Mouse (Mus musculus): ENCODE data around the gene Fbxw9.

- TF ChIP-seq CTCF (IDR thresholded peaks at IDR 0.05; ENCODE audit: borderline replicate concordance, insufficient read depth, low read depth, low read length) (0 out of 2 replicates have a peak, but pooled peaks have one; percentile 25), POLR2A (IDR thresholded peaks at IDR 0.05; ENCODE audit: borderline replicate concordance, insufficient read depth, low read length) (peak; percentile 80)
Observed at GRCm38 (mm10) chr8:85083108-85083813, 23.4 kb downstream of the Fbxw9 start, which contains the start of gene Man2b1.
